In the genomic region with DNA sequence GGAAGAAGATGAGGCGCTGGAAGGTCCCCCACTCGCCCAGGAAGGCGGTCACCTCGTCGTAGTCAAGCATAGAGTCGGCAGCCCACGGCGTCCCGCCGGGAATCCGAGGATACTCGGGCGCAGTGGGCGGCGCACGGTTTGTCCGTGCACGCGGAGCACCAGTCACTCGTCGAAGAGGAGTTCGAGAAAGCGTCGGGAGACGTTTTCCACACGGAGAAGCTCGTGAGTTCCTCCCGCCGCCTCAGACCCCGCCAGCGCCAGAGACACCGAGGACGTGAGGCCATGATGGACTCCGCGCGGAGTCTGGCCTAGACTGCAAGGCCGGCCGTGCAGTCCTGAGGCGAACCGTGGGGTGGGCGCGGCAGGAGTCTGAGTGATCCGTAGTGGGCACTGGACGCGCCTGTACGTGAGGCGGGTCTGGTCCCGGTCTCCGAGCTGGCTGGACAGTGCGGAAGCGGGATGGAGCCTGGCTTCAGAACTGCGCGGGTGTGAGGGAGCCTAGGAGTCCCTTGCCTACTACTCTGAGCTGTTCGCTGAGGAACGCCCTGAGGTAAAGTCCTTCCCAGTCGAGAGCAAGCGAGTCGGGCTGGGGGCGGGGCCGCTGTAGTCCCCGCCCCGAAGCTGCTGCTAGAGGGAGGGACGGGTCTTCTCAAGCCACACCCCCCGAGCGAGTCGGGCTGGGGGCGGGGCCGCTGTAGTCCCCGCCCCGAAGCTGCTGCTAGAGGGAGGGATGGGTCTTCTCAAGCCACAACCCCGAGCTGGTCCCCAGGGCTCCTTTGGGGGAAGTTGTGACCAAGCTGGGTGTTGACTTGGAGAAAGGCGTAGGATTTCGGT, we compare ENCODE assay signal across 8 mouse cellular contexts. TPM values are rescaled to one million over a fixed set of nuclear protein-coding genes. Genes with fewer than 3 reads are reported as not detected.
DNase-seq lines count a peak whose midpoint lies in the region; ATAC-seq lines count a peak whose summit lies in the region.

A gene (minus strand): TSS at position 545 of the 834 bp plus-strand sequence.

- H3K4me1 ChIP-seq in hindbrain, embryonic 13.5 days (replicated peaks) = peaks cover 13% of the 10 kb centered on the region

- H3K36me3 ChIP-seq in hindbrain, embryonic 13.5 days = no peaks in the 10 kb centered on the region

- 2% methylated on average over 73 of the region's 73 CpGs for WGBS in hindbrain, embryonic 13.5 days

- ATAC-seq in hindbrain, embryonic 13.5 days (ENCODE audit: low FRiP score) = peak; percentile 95

- H3K9ac ChIP-seq in hindbrain, embryonic 13.5 days = peak within 1 kb of the TSS; percentile 76

- no peaks in the 10 kb centered on the region for H3K9me3 ChIP-seq in hindbrain, embryonic 13.5 days

- peak; percentile 68 for DNase-seq in T-cell, adult 2 months (ENCODE audit: low spot score)
- DNase-seq in cerebellum, postnatal 14 days = peak; percentile 47 to 71
- DNase-seq in frontal cortex, postnatal 25 days (ENCODE audit: low spot score in 2 of 2) = peak; percentile 7 to 13
- peak; percentile 14 for DNase-seq in left cerebral cortex, adult 11 months (ENCODE audit: low spot score)
- DNase-seq in lung, postnatal 4 days = peak; percentile 86 to 87
- peak; percentile 88 for DNase-seq in retina, postnatal 1 day
- DNase-seq in urinary bladder, adult 18-20 months (ENCODE audit: low spot score in 2 of 2) = peak; percentile 61 to 68

- peak within 1 kb of the TSS; percentile 62 for H3K4me3 ChIP-seq in hindbrain, embryonic 13.5 days

- H3K4me2 ChIP-seq in hindbrain, embryonic 13.5 days = peak within 1 kb of the TSS; percentile 84

- H3K27ac ChIP-seq in hindbrain, embryonic 13.5 days = no peak within 1 kb of the TSS

- peaks cover 26% of the 10 kb centered on the region for H3K27me3 ChIP-seq in hindbrain, embryonic 13.5 days

RNA-seq across cellular contexts. Expression of the gene that starts here (rescaled TPM):
- polyA plus RNA-seq in hindbrain, embryonic 13.5 days (2015; fragmentation: Nextera tagmentation; extraction: Ambion mirVana) = 1.8 and 2.7 TPM in 2 replicates

Comparison
In these comparisons a context has a peak if more than half of its experiments do, and no peak if none do; other contexts are left out.
1. DNase-seq: peak in every context shown above with its lines; median percentile 88 in retina, postnatal 1 day; 86 in lung, postnatal 4 days; 68 in T-cell, adult 2 months; 64 in urinary bladder, adult 18-20 months; 59 in cerebellum, postnatal 14 days; 14 in left cerebral cortex, adult 11 months; 10 in frontal cortex, postnatal 25 days.